7 mouse cellular contexts compared by ENCODE assay signal in genomic region chr11:69880506-69880852, GRCm38 (mm10). TPM values are rescaled to one million over a fixed set of nuclear protein-coding genes. Genes with fewer than 3 reads are reported as not detected.
A peak's percentile ranks its signal among the peaks of the same experiment; 100 is the strongest.
DNase-seq lines count a peak whose midpoint lies in the region; ATAC-seq and TF ChIP-seq lines count a peak whose summit lies in the region.

No protein-coding gene starts in this region.

- 2% methylated on average over 18 of the region's 18 CpGs for WGBS in forebrain, embryonic 15.5 days
- WGBS in kidney, embryonic 14.5 days: 0% methylated on average over 18 of the region's 18 CpGs
- WGBS in lung, embryonic 14.5 days: under 1% methylated on average over 18 of the region's 18 CpGs
- 1% methylated on average over 18 of the region's 18 CpGs for WGBS in olfactory bulb, adult 2 months

- no peak for TF ChIP-seq POLR2A in olfactory bulb, adult 2 months (IDR thresholded peaks at IDR 0.05; ENCODE audit: insufficient read depth, low read depth, low read length)

- 0 out of 2 replicates have a peak overlapping the region, but pooled peaks have one; percentile 20 for H3K27ac ChIP-seq in forebrain, embryonic 15.5 days (replicated peaks)
- peak overlapping the region; percentile 96 for H3K27ac ChIP-seq in kidney, embryonic 14.5 days (ENCODE audit: low read depth, low read length)
- peak overlapping the region; percentile 92 for H3K27ac ChIP-seq in lung, embryonic 14.5 days (ENCODE audit: low read depth)
- peak overlapping the region; percentile 17; the same call in 1 of the 2 replicates for H3K27ac ChIP-seq in olfactory bulb, adult 2 months (ENCODE audit: insufficient read depth, low read depth, low read length)

- H3K36me3 ChIP-seq in C2C12 (ENCODE audit: control insufficient read depth, insufficient read depth): no peaks in the 10 kb centered on the region
- H3K36me3 ChIP-seq in forebrain, embryonic 15.5 days: no peaks in the 10 kb centered on the region
- H3K36me3 ChIP-seq in kidney, embryonic 14.5 days (ENCODE audit: control insufficient read depth, insufficient read depth, low read length): no peaks in the 10 kb centered on the region
- no peaks in the 10 kb centered on the region for H3K36me3 ChIP-seq in lung, embryonic 14.5 days (ENCODE audit: insufficient read depth)

- peaks cover 36% of the 10 kb centered on the region for H3K79me2 ChIP-seq in C2C12 (ENCODE audit: control insufficient read depth, insufficient read depth)

- H3ac ChIP-seq in C2C12 (ENCODE audit: control insufficient read depth, insufficient read length, low read depth): peak overlapping the region; percentile 80

- H3K27me3 ChIP-seq in C2C12 (ENCODE audit: control insufficient read depth, insufficient read depth, insufficient read length): no peaks in the 10 kb centered on the region
- H3K27me3 ChIP-seq in forebrain, embryonic 15.5 days: peaks cover 19% of the 10 kb centered on the region
- H3K27me3 ChIP-seq in kidney, embryonic 14.5 days (ENCODE audit: control insufficient read depth, insufficient read depth, low read length): no peaks in the 10 kb centered on the region
- no peaks in the 10 kb centered on the region for H3K27me3 ChIP-seq in lung, embryonic 14.5 days (ENCODE audit: insufficient read depth, low read length)

- ATAC-seq in forebrain, embryonic 15.5 days (replicated peaks): peak; percentile 32
- no peak; the same call in 1 of the 2 replicates for ATAC-seq in kidney, embryonic 14.5 days (ENCODE audit: low FRiP score, low TSS enrichment)
- peak; percentile 47 for ATAC-seq in lung, embryonic 14.5 days (ENCODE audit: insufficient read depth)

- H3K4me1 ChIP-seq in forebrain, embryonic 15.5 days: peaks cover 17% of the 10 kb centered on the region
- peaks cover 29% of the 10 kb centered on the region for H3K4me1 ChIP-seq in kidney, embryonic 14.5 days (ENCODE audit: control insufficient read depth, insufficient read depth, low read length)
- H3K4me1 ChIP-seq in lung, embryonic 14.5 days (ENCODE audit: insufficient read depth): peaks cover 25% of the 10 kb centered on the region
- H3K4me1 ChIP-seq in olfactory bulb, adult 2 months (ENCODE audit: control insufficient read depth, insufficient read depth, low read length): peaks cover 22% of the 10 kb centered on the region

- no peaks in the 10 kb centered on the region for H3K9me3 ChIP-seq in forebrain, embryonic 15.5 days
- no peaks in the 10 kb centered on the region for H3K9me3 ChIP-seq in kidney, embryonic 14.5 days (ENCODE audit: control insufficient read depth, low read length)
- no peaks in the 10 kb centered on the region for H3K9me3 ChIP-seq in lung, embryonic 14.5 days (ENCODE audit: low read depth, low read length)

- H3K79me3 ChIP-seq in C2C12 (ENCODE audit: low read depth): peaks cover 28% of the 10 kb centered on the region

- peak; percentile 55 for TF ChIP-seq CTCF in C2C12 (IDR thresholded peaks at IDR 0.05; ENCODE audit: control insufficient read depth, insufficient read depth, insufficient read length)
- peak; percentile 84 for TF ChIP-seq CTCF in lung, embryonic 14.5 days (IDR thresholded peaks at IDR 0.05; ENCODE audit: low read depth)
- TF ChIP-seq CTCF in olfactory bulb, adult 2 months (IDR thresholded peaks at IDR 0.05; ENCODE audit: insufficient read depth, low read depth, low read length): no peak; the same call in 1 of the 2 replicates

- peak; percentile 94 for DNase-seq in 3T3-L1 (ENCODE audit: low read depth, low spot score)
- peak; percentile 49 for DNase-seq in cerebellum, adult 11-12 months
- peak; percentile 89 for DNase-seq in lung, embryonic 14.5 days

- H3K9ac ChIP-seq in forebrain, embryonic 15.5 days (replicated peaks): peak overlapping the region; percentile 40
- peak overlapping the region; percentile 28 for H3K9ac ChIP-seq in kidney, embryonic 14.5 days (ENCODE audit: low read depth, low read length)
- peak overlapping the region; percentile 41 for H3K9ac ChIP-seq in lung, embryonic 14.5 days

- peak overlapping the region; percentile 68 for H3K4me3 ChIP-seq in C2C12 (ENCODE audit: insufficient read depth, poor library complexity, severe bottlenecking)
- peak overlapping the region; percentile 36 for H3K4me3 ChIP-seq in forebrain, embryonic 15.5 days
- H3K4me3 ChIP-seq in kidney, embryonic 14.5 days (ENCODE audit: low read length): peak overlapping the region; percentile 40
- peak overlapping the region; percentile 51 for H3K4me3 ChIP-seq in lung, embryonic 14.5 days (ENCODE audit: low read depth, low read length)
- H3K4me3 ChIP-seq in olfactory bulb, adult 2 months (ENCODE audit: insufficient read depth, low read depth, low read length): peak overlapping the region; percentile 48

- H3K4me2 ChIP-seq in forebrain, embryonic 15.5 days (replicated peaks): peak overlapping the region; percentile 56
- H3K4me2 ChIP-seq in kidney, embryonic 14.5 days (replicated peaks; ENCODE audit: low read depth, low read length): peak overlapping the region; percentile 81
- H3K4me2 ChIP-seq in lung, embryonic 14.5 days: peak overlapping the region; percentile 84

TF ChIP-seq in C2C12, 6 proteins besides CTCF, POLR2A, EP300 and RAD21:
- TF ChIP-seq USF1 (IDR thresholded peaks at IDR 0.05; ENCODE audit: low read depth) (no peak), CEBPB (IDR thresholded peaks at IDR 0.05; ENCODE audit: low read depth) (no peak), MAX (IDR thresholded peaks at IDR 0.05) (no peak), FOSL1 (IDR thresholded peaks at IDR 0.05; ENCODE audit: insufficient read depth, low read length, poor library complexity, severe bottlenecking) (no peak), MYOD1 (IDR thresholded peaks at IDR 0.05; ENCODE audit: control insufficient read depth, insufficient read length, low read depth) (no peak), MYOG (IDR thresholded peaks at IDR 0.05; ENCODE audit: control insufficient read depth, extremely low read depth, insufficient read length) (no peak)

RNA-seq across cellular contexts. Expression of gene Kctd11, which starts 0.7 kb away (rescaled TPM):
- 17.2 TPM for polyA plus RNA-seq in C2C12 (2012; fragmentation: generic; extraction: Trizol)
- polyA plus RNA-seq in forebrain, embryonic 15.5 days (2015; fragmentation: Nextera tagmentation; extraction: Ambion mirVana): 1.2 and 1.3 TPM in 2 replicates
- polyA plus RNA-seq in kidney, embryonic 14.5 days (2014; fragmentation: Nextera tagmentation; extraction: Ambion mirVana): 3.8 and 6.4 TPM in 2 replicates
- 6.2 and 7.5 TPM in 2 replicates for polyA plus RNA-seq in lung, embryonic 14.5 days (2014; fragmentation: Nextera tagmentation; extraction: Ambion mirVana)
- not detected in 2 replicates for polyA plus RNA-seq in olfactory bulb, adult 2 months (2012; ENCODE audit: insufficient read depth, insufficient read length, low replicate concordance, missing spikeins)

RNA-seq across cellular contexts. Expression of gene Tmem95, which starts 2.7 kb away (rescaled TPM):
- polyA plus RNA-seq in C2C12 (2012; fragmentation: generic; extraction: Trizol): not detected
- not detected in 2 replicates for polyA plus RNA-seq in forebrain, embryonic 15.5 days (2015; fragmentation: Nextera tagmentation; extraction: Ambion mirVana)
- not detected in 2 replicates for polyA plus RNA-seq in kidney, embryonic 14.5 days (2014; fragmentation: Nextera tagmentation; extraction: Ambion mirVana)
- not detected in 2 replicates for polyA plus RNA-seq in lung, embryonic 14.5 days (2014; fragmentation: Nextera tagmentation; extraction: Ambion mirVana)
- polyA plus RNA-seq in olfactory bulb, adult 2 months (2012; ENCODE audit: insufficient read depth, insufficient read length, low replicate concordance, missing spikeins): not detected in 2 replicates

RNA-seq across cellular contexts. Expression of gene Acap1, which starts 14.9 kb away (rescaled TPM):
- 0.21 TPM for polyA plus RNA-seq in C2C12 (2012; fragmentation: generic; extraction: Trizol)
- polyA plus RNA-seq in forebrain, embryonic 15.5 days (2015; fragmentation: Nextera tagmentation; extraction: Ambion mirVana): 0.48 and 0.51 TPM in 2 replicates
- 0.20 and 0.28 TPM in 2 replicates for polyA plus RNA-seq in kidney, embryonic 14.5 days (2014; fragmentation: Nextera tagmentation; extraction: Ambion mirVana)
- polyA plus RNA-seq in lung, embryonic 14.5 days (2014; fragmentation: Nextera tagmentation; extraction: Ambion mirVana): 0.38 and 0.83 TPM in 2 replicates
- polyA plus RNA-seq in olfactory bulb, adult 2 months (2012; ENCODE audit: insufficient read depth, insufficient read length, low replicate concordance, missing spikeins): 120 TPM in 1 of 2 replicates, not detected in the other

RNA-seq across cellular contexts. Expression of gene 2810408A11Rik, which starts 20.3 kb away (rescaled TPM):
- 2.4 TPM for polyA plus RNA-seq in C2C12 (2012; fragmentation: generic; extraction: Trizol)
- 19.9 and 20.7 TPM in 2 replicates for polyA plus RNA-seq in forebrain, embryonic 15.5 days (2015; fragmentation: Nextera tagmentation; extraction: Ambion mirVana)
- polyA plus RNA-seq in kidney, embryonic 14.5 days (2014; fragmentation: Nextera tagmentation; extraction: Ambion mirVana): 12.4 and 15.1 TPM in 2 replicates
- polyA plus RNA-seq in lung, embryonic 14.5 days (2014; fragmentation: Nextera tagmentation; extraction: Ambion mirVana): 11.3 and 14.1 TPM in 2 replicates
- not detected in 2 replicates for polyA plus RNA-seq in olfactory bulb, adult 2 months (2012; ENCODE audit: insufficient read depth, insufficient read length, low replicate concordance, missing spikeins)

RNA-seq across cellular contexts. Expression of gene Neurl4, which starts 20.4 kb away (rescaled TPM):
- 38.4 TPM for polyA plus RNA-seq in C2C12 (2012; fragmentation: generic; extraction: Trizol)
- polyA plus RNA-seq in forebrain, embryonic 15.5 days (2015; fragmentation: Nextera tagmentation; extraction: Ambion mirVana): 18.5 and 23.0 TPM in 2 replicates
- 13.0 and 16.3 TPM in 2 replicates for polyA plus RNA-seq in kidney, embryonic 14.5 days (2014; fragmentation: Nextera tagmentation; extraction: Ambion mirVana)
- polyA plus RNA-seq in lung, embryonic 14.5 days (2014; fragmentation: Nextera tagmentation; extraction: Ambion mirVana): 12.5 and 13.1 TPM in 2 replicates
- not detected in 2 replicates for polyA plus RNA-seq in olfactory bulb, adult 2 months (2012; ENCODE audit: insufficient read depth, insufficient read length, low replicate concordance, missing spikeins)

Comparison
In these comparisons a context has a peak if more than half of its experiments do, and no peak if none do; other contexts are left out.
1. H3K27ac ChIP-seq: peak in every context shown above with its lines; median percentile 96 in kidney, embryonic 14.5 days; 92 in lung, embryonic 14.5 days; 20 in forebrain, embryonic 15.5 days; 17 in olfactory bulb, adult 2 months.